ENCODE assay signal across 7 mouse cellular contexts in the genomic region with DNA sequence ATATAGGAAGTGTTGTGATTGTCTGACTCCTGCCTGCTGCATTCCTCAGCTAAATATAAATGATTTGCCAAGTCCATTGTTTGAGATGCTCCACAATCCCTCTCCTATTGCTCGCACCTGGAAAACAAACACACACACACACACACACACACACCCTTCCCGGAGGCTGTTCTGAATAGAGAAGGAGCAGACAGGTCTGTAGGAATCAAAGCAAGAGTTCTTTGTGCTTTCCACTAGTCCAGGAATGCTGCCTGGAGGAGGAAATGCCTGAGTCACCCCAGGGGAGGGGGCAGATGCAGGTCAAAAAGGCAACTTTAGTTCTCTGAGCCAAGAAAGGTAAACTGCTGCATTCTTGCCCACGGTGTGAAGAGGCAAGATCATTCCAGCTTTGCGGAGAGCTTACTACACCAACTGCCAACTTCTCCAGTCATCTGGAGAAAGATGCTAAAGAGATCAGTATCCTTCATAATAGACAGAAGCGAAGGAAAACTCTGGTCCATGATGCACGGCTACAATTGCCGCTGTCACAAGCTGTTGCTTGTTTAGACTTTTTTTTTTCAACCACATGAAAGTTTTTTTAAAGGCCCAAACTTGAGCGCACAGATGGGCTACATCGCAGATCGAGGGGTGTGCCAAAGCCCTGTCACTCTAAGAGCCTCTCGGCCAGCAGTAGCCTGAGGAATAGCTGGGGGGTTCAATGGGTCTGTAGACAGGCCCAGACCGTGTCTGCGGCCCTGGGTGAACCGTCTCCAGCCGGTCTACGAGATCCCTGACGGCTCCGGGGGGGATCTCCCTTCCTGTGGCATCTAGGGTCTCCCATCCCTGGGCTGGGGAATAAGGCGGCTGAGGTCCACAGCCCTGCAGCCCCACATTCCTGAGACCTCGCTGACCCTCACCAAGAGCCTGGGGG. TPM values are rescaled to one million over a fixed set of nuclear protein-coding genes. Genes with fewer than 3 reads are reported as not detected.
DNase-seq lines count a peak whose midpoint lies in the region; ATAC-seq and TF ChIP-seq lines count a peak whose summit lies in the region.

No protein-coding gene starts in this region.

- peak overlapping the region; percentile 85 for H3K9ac ChIP-seq in hindbrain, embryonic 12.5 days
- peak overlapping the region; percentile 75 for H3K9ac ChIP-seq in limb, embryonic 15.5 days
- H3K9ac ChIP-seq in neural tube, embryonic 12.5 days: peak overlapping the region; percentile 76

- H3K9me3 ChIP-seq in hindbrain, embryonic 12.5 days (replicated peaks): no peaks in the 10 kb centered on the region
- no peaks in the 10 kb centered on the region for H3K9me3 ChIP-seq in limb, embryonic 15.5 days
- H3K9me3 ChIP-seq in neural tube, embryonic 12.5 days: no peaks in the 10 kb centered on the region

- no peaks in the 10 kb centered on the region; the same call in 1 of the 2 replicates for H3K4me1 ChIP-seq in embryonic fibroblast, embryonic 13.5 days (ENCODE audit: control insufficient read depth, insufficient read depth, low read length)
- H3K4me1 ChIP-seq in hindbrain, embryonic 12.5 days: peaks cover 12% of the 10 kb centered on the region
- H3K4me1 ChIP-seq in limb, embryonic 15.5 days: peaks cover 23% of the 10 kb centered on the region
- H3K4me1 ChIP-seq in neural tube, embryonic 12.5 days: peaks cover 9% of the 10 kb centered on the region

- TF ChIP-seq POLR2A in embryonic fibroblast, embryonic 13.5 days (IDR thresholded peaks at IDR 0.05; ENCODE audit: low read depth, low read length): no peak

- TF ChIP-seq CTCF in embryonic fibroblast, embryonic 13.5 days (IDR thresholded peaks at IDR 0.05; ENCODE audit: borderline replicate concordance, insufficient read depth, low read length): no peak

- H3K36me3 ChIP-seq in hindbrain, embryonic 12.5 days: no peaks in the 10 kb centered on the region
- H3K36me3 ChIP-seq in limb, embryonic 15.5 days: no peaks in the 10 kb centered on the region
- H3K36me3 ChIP-seq in neural tube, embryonic 12.5 days: no peaks in the 10 kb centered on the region

- whole genome bisulfite sequencing in hindbrain, embryonic 12.5 days: 3% methylated on average over 20 of the region's 20 CpGs
- 4% methylated on average over 20 of the region's 20 CpGs for WGBS in limb, embryonic 15.5 days
- WGBS in neural tube, embryonic 12.5 days: 3% methylated on average over 20 of the region's 20 CpGs

- H3K27ac ChIP-seq in embryonic fibroblast, embryonic 13.5 days (ENCODE audit: insufficient read depth, low read length): no peak overlapping the region
- H3K27ac ChIP-seq in hindbrain, embryonic 12.5 days: peak overlapping the region; percentile 73
- H3K27ac ChIP-seq in limb, embryonic 15.5 days: peak overlapping the region; percentile 86
- H3K27ac ChIP-seq in neural tube, embryonic 12.5 days: no peak overlapping the region

- ATAC-seq in hindbrain, embryonic 12.5 days (ENCODE audit: low FRiP score): peak; percentile 51
- peak; percentile 47 for ATAC-seq in limb, embryonic 15.5 days (ENCODE audit: insufficient number of reproducible peaks, low FRiP score, low TSS enrichment, low read depth)
- ATAC-seq in neural tube, embryonic 12.5 days (ENCODE audit: low FRiP score, low read depth): peak; percentile 51

- 0 out of 2 replicates have a peak, but pooled peaks cover 5% of the 10 kb centered on the region for H3K27me3 ChIP-seq in hindbrain, embryonic 12.5 days
- no peaks in the 10 kb centered on the region for H3K27me3 ChIP-seq in limb, embryonic 15.5 days
- peaks cover 7% of the 10 kb centered on the region; the same call in 1 of the 2 replicates for H3K27me3 ChIP-seq in neural tube, embryonic 12.5 days (replicated peaks)

- H3K4me3 ChIP-seq in embryonic fibroblast, embryonic 13.5 days (ENCODE audit: insufficient read depth, low read length): peak overlapping the region; percentile 37
- peak overlapping the region; percentile 69 for H3K4me3 ChIP-seq in hindbrain, embryonic 12.5 days
- peak overlapping the region; percentile 70 for H3K4me3 ChIP-seq in limb, embryonic 15.5 days
- peak overlapping the region; percentile 69 for H3K4me3 ChIP-seq in neural tube, embryonic 12.5 days

- peak; percentile 39 for DNase-seq in 416B (ENCODE audit: low read depth)
- peak; percentile 4 for DNase-seq in CD4-positive helper T cell, adult 2 months (ENCODE audit: low read depth, low spot score)
- DNase-seq in thymus, postnatal 36 days: no peak

- peak overlapping the region; percentile 84 for H3K4me2 ChIP-seq in hindbrain, embryonic 12.5 days (replicated peaks)
- peak overlapping the region; percentile 89 for H3K4me2 ChIP-seq in limb, embryonic 15.5 days
- H3K4me2 ChIP-seq in neural tube, embryonic 12.5 days (replicated peaks): peak overlapping the region; percentile 83

RNA-seq across cellular contexts. Expression of a gene that starts 0.8 kb away (rescaled TPM):
- 72.2 and 113 TPM in 2 replicates for polyA plus RNA-seq in embryonic fibroblast, embryonic 13.5 days (2011; ENCODE audit: insufficient read length, low read depth, missing spikeins)
- polyA plus RNA-seq in hindbrain, embryonic 12.5 days (2016; fragmentation: Nextera tagmentation; extraction: Ambion mirVana): 63.4 and 71.6 TPM in 2 replicates
- 140 and 141 TPM in 2 replicates for polyA plus RNA-seq in limb, embryonic 15.5 days (2015; fragmentation: Nextera tagmentation; extraction: Ambion mirVana)
- 57.5 and 58.4 TPM in 2 replicates for polyA plus RNA-seq in neural tube, embryonic 12.5 days (2016; fragmentation: Nextera tagmentation; extraction: Ambion mirVana)

Comparison
In these comparisons a context has a peak if more than half of its experiments do, and no peak if none do; other contexts are left out.
1. DNase-seq: peak in 416B (single experiment) and CD4-positive helper T cell, adult 2 months (single experiment); none in thymus, postnatal 36 days (0 of 2).
2. H3K27ac ChIP-seq: peak in hindbrain, embryonic 12.5 days (single experiment) and limb, embryonic 15.5 days (single experiment); none in embryonic fibroblast, embryonic 13.5 days (single experiment) and neural tube, embryonic 12.5 days (single experiment).
3. Peak in every context shown above with its lines, with median percentiles within 50 percentile points of each other: H3K4me3 ChIP-seq, ATAC-seq, H3K4me2 ChIP-seq and H3K9ac ChIP-seq.